Mouse (Mus musculus) CH12.LX (cell line): ENCODE results near the gene Nfia. TPM values are rescaled to one million over a fixed set of nuclear protein-coding genes. Genes with fewer than 3 reads are reported as not detected.

Experiments used
- DNase-seq: peaks from one replicate; pipeline ENCODE4 v3.0.0-alpha.2; 2013; ENCODE audit errors: extremely low read depth
- H3K27ac ChIP-seq: 2 replicates; pipeline ENCODE4 v1.5.1; 2012; ENCODE audit warnings: low read depth, mild to moderate bottlenecking, control low read depth, moderate library complexity; ENCODE audit not compliant: insufficient read depth
- H3K27me3 ChIP-seq: replicated peaks from 2 replicates; pipeline ENCODE3; 2012; ENCODE audit warnings: inconsistent platforms
- H3K36me3 ChIP-seq, 2 experiments: replicated peaks in 1 of 2; 2 replicates each; pipeline versions ENCODE3 to v1.6.1; 2012; ENCODE audit warnings: inconsistent platforms in 1 of 2, low read length in 1 of 2, mild to moderate bottlenecking in 1 of 2, mixed read lengths in 1 of 2, moderate library complexity in 1 of 2; ENCODE audit not compliant: control insufficient read depth in 1 of 2, insufficient read depth in 1 of 2
- H3K4me1 ChIP-seq, 2 experiments: 2 replicates each; pipeline ENCODE4 v1.6.1; 2012; ENCODE audit warnings: inconsistent platforms in 1 of 2, moderate library complexity in 1 of 2; ENCODE audit not compliant: insufficient read depth in 2 of 2, control insufficient read depth in 1 of 2
- H3K4me2 ChIP-seq: 2 replicates; pipeline ENCODE4 v1.6.1; 2012; ENCODE audit warnings: low read depth, mild to moderate bottlenecking, control low read depth; ENCODE audit not compliant: poor library complexity, insufficient read depth, severe bottlenecking
- H3K4me3 ChIP-seq, 3 experiments: fragments of 150-350 bp in 1 of 3; sonication (generic) in 1 of 3; replicated peaks in 1 of 3; 2 replicates each; pipeline versions ENCODE3 to v1.5.1; 2011 to 2012; ENCODE audit warnings: low read depth in 2 of 3, low read length in 2 of 3, mild to moderate bottlenecking in 2 of 3, moderate library complexity in 2 of 3, control low read depth in 1 of 3, improper control_type of control experiment in 1 of 3, inconsistent platforms in 1 of 3, mixed read lengths in 1 of 3; ENCODE audit not compliant: poor library complexity in 1 of 3
- H3K79me2 ChIP-seq: replicated peaks from 2 replicates; pipeline ENCODE4 v1.6.1; 2012; ENCODE audit warnings: mild to moderate bottlenecking, moderate library complexity; ENCODE audit not compliant: control insufficient read depth, poor library complexity, insufficient read depth, severe bottlenecking; ENCODE audit errors: extremely low read depth
- H3K9ac ChIP-seq: 2 replicates; pipeline ENCODE4 v1.6.1; 2012; ENCODE audit warnings: low read depth, mild to moderate bottlenecking, control low read depth, moderate library complexity; ENCODE audit not compliant: insufficient read depth
- H3K9me3 ChIP-seq: replicated peaks from 2 replicates; pipeline ENCODE3; 2012; ENCODE audit warnings: low read length, inconsistent platforms, mixed read lengths
- CHD1 ChIP-seq: IDR thresholded peaks from 2 replicates; pipeline ENCODE4 v1.6.1; 2012; ENCODE audit warnings: low read depth, low read length, improper control_type of control experiment, inconsistent platforms
- CHD2 ChIP-seq: IDR thresholded peaks from 2 replicates; pipeline ENCODE4 v1.6.1; 2011; ENCODE audit warnings: low read length, improper control_type of control experiment
- CTCF ChIP-seq, 2 experiments: IDR thresholded peaks in 1 of 2; conservative IDR thresholded peaks in 1 of 2; 2 replicates each; pipeline ENCODE4 v1.5.1; 2011 to 2012; ENCODE audit warnings: low read depth in 2 of 2, low read length in 2 of 2, improper control_type of control experiment in 1 of 2, inconsistent platforms in 1 of 2, mild to moderate bottlenecking in 1 of 2, moderate library complexity in 1 of 2
- E2F4 ChIP-seq: IDR thresholded peaks from 2 replicates; pipeline ENCODE4 v1.6.1; 2011; ENCODE audit warnings: low read depth, low read length, improper control_type of control experiment; ENCODE audit not compliant: insufficient replicate concordance
- ETS1 ChIP-seq: conservative IDR thresholded peaks from 2 replicates; pipeline ENCODE4 v1.6.1; 2012; ENCODE audit warnings: low read depth, mild to moderate bottlenecking, inconsistent platforms, low read length, improper control_type of control experiment, moderate library complexity
- HCFC1 ChIP-seq: IDR thresholded peaks from 2 replicates; pipeline ENCODE4 v1.6.1; 2012; ENCODE audit warnings: low read depth, mild to moderate bottlenecking, inconsistent platforms, low read length, improper control_type of control experiment
- IRF4 ChIP-seq: IDR thresholded peaks from 2 replicates; pipeline ENCODE4 v1.6.1; 2014; ENCODE audit warnings: low read depth, mild to moderate bottlenecking, inconsistent platforms, low read length, improper control_type of control experiment
- JUND ChIP-seq: conservative IDR thresholded peaks from 2 replicates; pipeline ENCODE4 v1.6.1; 2011; ENCODE audit warnings: low read depth, low read length, improper control_type of control experiment
- MAFK ChIP-seq: IDR thresholded peaks from 2 replicates; pipeline ENCODE4 v1.6.1; 2011; ENCODE audit warnings: low read length, improper control_type of control experiment; ENCODE audit not compliant: insufficient replicate concordance
- PAX5 ChIP-seq: IDR thresholded peaks from 2 replicates; pipeline ENCODE4 v1.6.1; 2012; ENCODE audit warnings: low read length, inconsistent platforms, mixed read lengths
- POLR2AphosphoS2 ChIP-seq: IDR thresholded peaks from 2 replicates; pipeline ENCODE4 v1.6.1; 2011; ENCODE audit warnings: low read depth, low read length, improper control_type of control experiment
- RCOR1 ChIP-seq: conservative IDR thresholded peaks from 2 replicates; pipeline ENCODE4 v1.6.1; 2012; ENCODE audit warnings: low read depth, mild to moderate bottlenecking, inconsistent platforms, low read length, improper control_type of control experiment
- SIN3A ChIP-seq: IDR thresholded peaks from 2 replicates; pipeline ENCODE4 v1.6.1; 2012; ENCODE audit warnings: low read length, improper control_type of control experiment, inconsistent platforms
- SMC3 ChIP-seq: IDR thresholded peaks from 2 replicates; pipeline ENCODE4 v1.6.1; 2011; ENCODE audit warnings: low read depth, low read length, improper control_type of control experiment
- ZC3H11A ChIP-seq: IDR thresholded peaks from 2 replicates; pipeline ENCODE4 v1.6.1; 2012; ENCODE audit warnings: low read depth, mild to moderate bottlenecking, inconsistent platforms, low read length, improper control_type of control experiment
- ZKSCAN1 ChIP-seq: IDR thresholded peaks from 2 replicates; pipeline ENCODE4 v1.6.1; 2012; ENCODE audit warnings: low read depth, inconsistent platforms, low read length, improper control_type of control experiment, borderline replicate concordance
- ZMIZ1 ChIP-seq: IDR thresholded peaks from 2 replicates; pipeline ENCODE4 v1.6.1; 2012; ENCODE audit warnings: low read depth, mild to moderate bottlenecking, inconsistent platforms, low read length, improper control_type of control experiment
- dilution Hi-C: fragments of 300-500 bp; cut with MboI; formaldehyde crosslinking; loops from 2 replicates; pipeline ENCODE4 v1.14.3; 2020; ENCODE audit warnings: low sequenced_read_pairs; ENCODE audit not compliant: extremely low pct_unique_long_range_greater_than_20kb, extremely low pct_ligation_motif_present
- in situ Hi-C: fragments of 300-500 bp; cut with MboI; formaldehyde crosslinking; loops from 3 replicates; pipeline ENCODE4 v1.14.3; 2019; ENCODE audit warnings: low sequenced_read_pairs, low pct_ligation_motif_present, low pct_unique_long_range_greater_than_20kb, mixed read lengths
- polyA plus RNA-seq: library from polyadenylated mRNA; unstranded; fragments of >175 nt; gene quantifications from 2 replicates; pipeline ENCODE4 v1.2.1, GENCODE M21; 2012; ENCODE audit warnings: low read depth; ENCODE audit not compliant: insufficient read length
- total RNA-seq, 2 experiments: library from RNA; depleted of rRNA; stranded (reverse); fragments of 300-350 nt in 1 of 2; fragments of >200 nt in 1 of 2; gene quantifications; 2 replicates each; pipeline ENCODE4 v1.2.3; 2012 to 2014

The Nfia gene
- total and polyA plus RNA-seq, 3 experiments, result not detected

GRCm38 (mm10) chr4:98118761-98119675, 346.5 kb downstream of the Nfia start:
- H3K4me2 ChIP-seq, result no peak overlapping the region
- H3K9me3 ChIP-seq, result peaks cover 67% of the 10 kb centered on the region
- H3K36me3 ChIP-seq, result no peaks in the 10 kb centered on the region
- H3K9ac ChIP-seq, result no peak overlapping the region
- dilution Hi-C loops, result no loop called here
- H3K4me1 ChIP-seq, result no peaks in the 10 kb centered on the region
- in situ Hi-C loops, result no loop called here
- TF ChIP-seq ZMIZ1 (no peak), JUND (no peak), SIN3A (no peak), CHD2 (no peak), CTCF (conservative IDR thresholded peaks at IDR 0.05 in 1 of 2, IDR thresholded peaks at IDR 0.05 in 1 of 2; ENCODE audit: low read depth in 2 of 2, low read length in 2 of 2) (no peak), HCFC1 (no peak), ETS1 (no peak), ZC3H11A (no peak), ZKSCAN1 (no peak), IRF4 (no peak), SMC3 (no peak), POLR2AphosphoS2 (no peak)
- no peak overlapping the region for H3K4me3 ChIP-seq
- no peaks in the 10 kb centered on the region for H3K79me2 ChIP-seq
- DNase-seq, result no peak
- H3K27ac ChIP-seq, result no peak overlapping the region
- no peaks in the 10 kb centered on the region for H3K27me3 ChIP-seq

GRCm38 (mm10) chr4:98119949-98120531, 347.5 kb downstream of the Nfia start:
- Histone ChIP-seq H3K4me3 (no peak overlapping the region), H3K9me3 (peaks cover 72% of the 10 kb centered on the region), H3K4me2 (no peak overlapping the region), H3K4me1 (no peaks in the 10 kb centered on the region), H3K79me2 (no peaks in the 10 kb centered on the region), H3K9ac (no peak overlapping the region), H3K36me3 (no peaks in the 10 kb centered on the region), H3K27me3 (no peaks in the 10 kb centered on the region), H3K27ac (no peak overlapping the region)
- in situ Hi-C loops (no loop called here), dilution Hi-C loops (no loop called here)
- DNase-seq, result no peak
- TF ChIP-seq E2F4 (no peak), IRF4 (no peak), ZC3H11A (no peak), CHD1 (no peak), CTCF (conservative IDR thresholded peaks at IDR 0.05 in 1 of 2, IDR thresholded peaks at IDR 0.05 in 1 of 2; ENCODE audit: low read depth in 2 of 2, low read length in 2 of 2) (no peak), RCOR1 (no peak), MAFK (no peak), PAX5 (no peak), JUND (no peak)
